Mouse (Mus musculus) MEL (cell line): ENCODE results near the gene Gm10428. TPM values are rescaled to one million over a fixed set of nuclear protein-coding genes. Genes with fewer than 3 reads are reported as not detected.

Experiments
- DNase-seq: peaks from one replicate; pipeline ENCODE4 v3.0.0; 2011; ENCODE audit warnings: low read depth, low spot score
- H3K27ac ChIP-seq: 2 replicates; pipeline ENCODE4 v1.5.1; 2012; ENCODE audit warnings: low read depth, mild to moderate bottlenecking, control low read depth, low read length, moderate library complexity; ENCODE audit not compliant: control insufficient read depth
- H3K27me3 ChIP-seq, 2 experiments: fragments of 150-350 bp in 1 of 2; sonication (generic) in 1 of 2; 2 replicates each; pipeline ENCODE4 v1.6.1; 2012; ENCODE audit warnings: low read length in 2 of 2, mild to moderate bottlenecking in 2 of 2, improper control_type of control experiment in 1 of 2, moderate library complexity in 1 of 2; ENCODE audit not compliant: insufficient read depth in 2 of 2, control insufficient read depth in 1 of 2
- H3K36me3 ChIP-seq, 2 experiments: 2 replicates each; pipeline ENCODE4 v1.6.1; 2012 to 2014; ENCODE audit warnings: low read length in 2 of 2, improper control_type of control experiment in 1 of 2, inconsistent platforms in 1 of 2, mild to moderate bottlenecking in 1 of 2; ENCODE audit not compliant: insufficient read depth in 2 of 2, control insufficient read depth in 1 of 2
- H3K4me1 ChIP-seq, 2 experiments: fragments of 150-350 bp in 1 of 2; sonication (generic) in 1 of 2; 2 replicates each; pipeline ENCODE4 v1.6.1; 2012; ENCODE audit warnings: low read length in 2 of 2, improper control_type of control experiment in 1 of 2, mild to moderate bottlenecking in 1 of 2; ENCODE audit not compliant: insufficient read depth in 2 of 2, control insufficient read depth in 1 of 2
- H3K4me3 ChIP-seq, 2 experiments: fragments of 150-350 bp in 1 of 2; sonication (generic) in 1 of 2; 2 replicates each; pipeline ENCODE4 v1.5.1; 2012; ENCODE audit warnings: low read depth in 2 of 2, low read length in 2 of 2, mild to moderate bottlenecking in 2 of 2, moderate library complexity in 2 of 2, control low read depth in 1 of 2, improper control_type of control experiment in 1 of 2; ENCODE audit not compliant: control insufficient read depth in 1 of 2, insufficient read depth in 1 of 2
- H3K79me2 ChIP-seq: 2 replicates; pipeline ENCODE4 v1.6.1; 2012; ENCODE audit warnings: mild to moderate bottlenecking, low read length, moderate library complexity; ENCODE audit not compliant: control insufficient read depth, poor library complexity, insufficient read depth
- H3K9ac ChIP-seq: 2 replicates; pipeline ENCODE4 v1.6.1; 2012; ENCODE audit warnings: low read depth, mild to moderate bottlenecking, control low read depth, low read length, moderate library complexity; ENCODE audit not compliant: control insufficient read depth, poor library complexity, severe bottlenecking
- H3K9me3 ChIP-seq: fragments of 150-350 bp; sonication (generic); replicated peaks from 2 replicates; pipeline ENCODE4 v1.6.1; 2012; ENCODE audit warnings: mild to moderate bottlenecking, low read length, improper control_type of control experiment, moderate library complexity; ENCODE audit not compliant: insufficient read depth
- BHLHE40 ChIP-seq: IDR thresholded peaks from 2 replicates; pipeline ENCODE4 v1.6.1; 2012; ENCODE audit warnings: low read depth, mild to moderate bottlenecking, inconsistent platforms, low read length, improper control_type of control experiment, borderline replicate concordance
- CHD1 ChIP-seq: IDR thresholded peaks from 2 replicates; pipeline ENCODE4 v1.6.1; 2012; ENCODE audit warnings: low read depth, mild to moderate bottlenecking, inconsistent platforms, low read length, improper control_type of control experiment
- CHD2 ChIP-seq: IDR thresholded peaks from 2 replicates; pipeline ENCODE4 v1.6.1; 2011; ENCODE audit warnings: low read length, improper control_type of control experiment
- CTCF ChIP-seq, 3 experiments: IDR thresholded peaks in 2 of 3; conservative IDR thresholded peaks in 1 of 3; 2 replicates each; pipeline ENCODE4 v1.5.1; 2011 to 2012; ENCODE audit warnings: low read length in 3 of 3, low read depth in 2 of 3, mild to moderate bottlenecking in 2 of 3, improper control_type of control experiment in 1 of 3, inconsistent platforms in 1 of 3, mixed read lengths in 1 of 3, moderate library complexity in 1 of 3; ENCODE audit not compliant: control insufficient read depth in 1 of 3, insufficient read depth in 1 of 3, poor library complexity in 1 of 3, severe bottlenecking in 1 of 3
- EP300 ChIP-seq, 2 experiments: IDR thresholded peaks; 2 replicates each; pipeline ENCODE4 v1.6.1; 2011; ENCODE audit warnings: improper control_type of control experiment in 2 of 2, low read length in 2 of 2, low read depth in 1 of 2, mild to moderate bottlenecking in 1 of 2
- ETS1 ChIP-seq: IDR thresholded peaks from 2 replicates; pipeline ENCODE4 v1.6.1; 2012; ENCODE audit warnings: low read depth, mild to moderate bottlenecking, inconsistent platforms, low read length, improper control_type of control experiment, moderate library complexity
- KAT2A ChIP-seq: conservative IDR thresholded peaks from 2 replicates; pipeline ENCODE4 v1.6.1; 2012; ENCODE audit warnings: low read depth, low read length, improper control_type of control experiment, inconsistent platforms
- MAFK ChIP-seq: IDR thresholded peaks from 2 replicates; pipeline ENCODE4 v1.6.1; 2011; ENCODE audit warnings: low read depth, mild to moderate bottlenecking, low read length, improper control_type of control experiment, borderline replicate concordance
- MEF2A ChIP-seq: IDR thresholded peaks from 2 replicates; pipeline ENCODE4 v1.6.1; 2014; ENCODE audit warnings: low read depth, mild to moderate bottlenecking, inconsistent platforms, low read length, improper control_type of control experiment; ENCODE audit not compliant: poor library complexity, insufficient replicate concordance, severe bottlenecking; ENCODE audit errors: extremely low read depth
- MYC ChIP-seq: IDR thresholded peaks from 2 replicates; pipeline ENCODE4 v1.6.1; 2011; ENCODE audit warnings: low read depth, mild to moderate bottlenecking, low read length, improper control_type of control experiment, moderate library complexity
- POLR2AphosphoS2 ChIP-seq: IDR thresholded peaks from 2 replicates; pipeline ENCODE4 v1.6.1; 2011; ENCODE audit warnings: low read length, improper control_type of control experiment
- POLR2AphosphoS5 ChIP-seq: IDR thresholded peaks from 2 replicates; pipeline ENCODE4 v1.6.1; 2012; ENCODE audit warnings: low read depth, borderline replicate concordance, mild to moderate bottlenecking, inconsistent platforms, low read length, moderate library complexity, mixed read lengths
- SIN3A ChIP-seq: IDR thresholded peaks from 2 replicates; pipeline ENCODE4 v1.6.1; 2012; ENCODE audit warnings: low read length, improper control_type of control experiment, inconsistent platforms
- UBTF ChIP-seq: IDR thresholded peaks from 2 replicates; pipeline ENCODE4 v1.6.1; 2012; ENCODE audit warnings: low read depth, mild to moderate bottlenecking, inconsistent platforms, low read length, improper control_type of control experiment, moderate library complexity, borderline replicate concordance; ENCODE audit not compliant: insufficient read depth
- USF1 ChIP-seq: IDR thresholded peaks from 2 replicates; pipeline ENCODE4 v1.6.1; 2014; ENCODE audit warnings: low read depth, mild to moderate bottlenecking, inconsistent platforms, low read length, improper control_type of control experiment, moderate library complexity
- USF2 ChIP-seq, 2 experiments: IDR thresholded peaks; 2 replicates each; pipeline ENCODE4 v1.6.1; 2011 to 2012; ENCODE audit warnings: improper control_type of control experiment in 2 of 2, low read length in 2 of 2, borderline replicate concordance in 1 of 2, inconsistent platforms in 1 of 2, low read depth in 1 of 2, mild to moderate bottlenecking in 1 of 2; ENCODE audit not compliant: insufficient read depth in 1 of 2
- ZKSCAN1 ChIP-seq: IDR thresholded peaks from 2 replicates; pipeline ENCODE4 v1.6.1; 2012; ENCODE audit warnings: low read depth, mild to moderate bottlenecking, inconsistent platforms, low read length, improper control_type of control experiment, moderate library complexity
- ZNF384 ChIP-seq: IDR thresholded peaks from 2 replicates; pipeline ENCODE4 v1.6.1; 2012; ENCODE audit warnings: low read depth, mild to moderate bottlenecking, inconsistent platforms, low read length, improper control_type of control experiment
- polyA plus RNA-seq, 2 experiments: library from polyadenylated mRNA; stranded (reverse) in 1 of 2; unstranded in 1 of 2; fragments of >175 nt in 1 of 2; fragments of >200 nt in 1 of 2; gene quantifications; 2 replicates each; pipeline versions ENCODE4 v1.2.1 to v1.2.4; 2012; ENCODE audit warnings: low replicate concordance in 2 of 2, low read depth in 1 of 2; ENCODE audit not compliant: insufficient read length in 2 of 2, insufficient read depth in 1 of 2, missing spikeins in 1 of 2
- total RNA-seq: library from RNA; depleted of rRNA; stranded (reverse); fragments of 300-350 nt; gene quantifications from 2 replicates; pipeline ENCODE4 v1.2.3, GENCODE M21; 2012; rRNA removed

The Gm10428 gene
- total RNA-seq (not detected in 2 replicates), polyA plus RNA-seq (not detected)

GRCm38 (mm10) chr11:62752780-62753179 is at the start of gene Gm10428:
Gene Gm10428, plus strand, starts transcription at chr11:62753100.
- Histone ChIP-seq H3K9me3 (no peaks in the 10 kb centered on the region), H3K27me3 (peaks cover 0 to 5% of the 10 kb centered on the region in 2 experiments; a peak in 3 of 4 replicates), H3K79me2 (no peaks in the 10 kb centered on the region), H3K9ac (no peak within 1 kb of the TSS), H3K27ac (no peak within 1 kb of the TSS), H3K4me3 (no peak within 1 kb of the TSS), H3K36me3 (no peaks in the 10 kb centered on the region), H3K4me1 (no peaks in the 10 kb centered on the region)
- no peak for DNase-seq
- TF ChIP-seq CHD2, result no peak
- TF ChIP-seq ZKSCAN1, result no peak
- no peak for TF ChIP-seq EP300 (IDR thresholded peaks at IDR 0.05; ENCODE audit: low read depth in 1 of 2, low read length in 2 of 2)
- no peak for TF ChIP-seq POLR2AphosphoS5
- no peak for TF ChIP-seq UBTF
- no peak for TF ChIP-seq USF2 (IDR thresholded peaks at IDR 0.05; ENCODE audit: borderline replicate concordance in 1 of 2, insufficient read depth in 1 of 2, low read depth in 1 of 2, low read length in 2 of 2)
- no peak for TF ChIP-seq MAFK

DNA sequence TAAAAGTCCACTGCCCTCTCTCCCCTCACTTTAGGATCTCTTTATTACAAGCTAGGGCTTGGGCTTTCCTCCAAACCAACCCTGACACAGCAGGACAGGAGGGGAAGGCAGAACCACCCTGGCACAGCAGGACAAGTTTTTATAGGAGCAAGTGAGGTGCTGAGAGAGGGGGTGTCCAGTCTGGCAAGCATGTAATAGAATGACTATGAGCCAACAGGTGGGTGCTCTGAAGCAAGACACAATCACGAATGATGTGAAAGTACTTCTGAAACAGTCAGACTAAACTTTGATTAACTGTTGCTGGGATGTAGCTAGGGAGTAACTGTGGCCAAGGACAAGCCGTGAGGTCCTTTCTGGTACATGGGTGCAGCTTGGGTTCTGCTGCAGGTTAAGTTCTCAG is 46.8 kb upstream of the Gm10428 start:
- Histone ChIP-seq H3K36me3 (no peaks in the 10 kb centered on the region), H3K27me3 (peaks cover 8 to 13% of the 10 kb centered on the region in 2 experiments), H3K79me2 (no peaks in the 10 kb centered on the region), H3K4me3 (no peak overlapping the region), H3K9ac (no peak overlapping the region), H3K27ac (no peak overlapping the region), H3K4me1 (no peaks in the 10 kb centered on the region), H3K9me3 (no peaks in the 10 kb centered on the region)
- DNase-seq, result no peak
- TF ChIP-seq KAT2A (no peak), CTCF (IDR thresholded peaks at IDR 0.05 in 2 of 3, conservative IDR thresholded peaks at IDR 0.05 in 1 of 3; ENCODE audit: control insufficient read depth in 1 of 3, insufficient read depth in 1 of 3, low read depth in 2 of 3, low read length in 3 of 3, poor library complexity in 1 of 3, severe bottlenecking in 1 of 3) (no peak), USF1 (no peak), MYC (no peak), ZNF384 (no peak), MAFK (no peak), UBTF (no peak), ETS1 (no peak), SIN3A (no peak), USF2 (IDR thresholded peaks at IDR 0.05; ENCODE audit: borderline replicate concordance in 1 of 2, insufficient read depth in 1 of 2, low read depth in 1 of 2, low read length in 2 of 2) (no peak), BHLHE40 (no peak), CHD1 (no peak), ZKSCAN1 (no peak), MEF2A (no peak), POLR2AphosphoS5 (no peak), POLR2AphosphoS2 (no peak)
